Mouse (Mus musculus) mature B cell (primary cell): Measurements from ENCODE around the gene Nup62.

Experiments
- in situ Hi-C: fragments of 300-500 bp; cut with MboI; formaldehyde crosslinking; loops from 2 replicates; pipeline ENCODE4 v1.14.3; 2019

Gene Nup62

GRCm38 (mm10) chr7:44848561-44849415, 32.9 kb downstream of the Nup62 start, which contains the start of the genes Akt1s1 and Tbc1d17:
Gene Akt1s1 (plus strand): TSS chr7:44848991.
Gene Tbc1d17 (minus strand): TSS chr7:44849079.
- in situ Hi-C loops = no loop called here

DNA sequence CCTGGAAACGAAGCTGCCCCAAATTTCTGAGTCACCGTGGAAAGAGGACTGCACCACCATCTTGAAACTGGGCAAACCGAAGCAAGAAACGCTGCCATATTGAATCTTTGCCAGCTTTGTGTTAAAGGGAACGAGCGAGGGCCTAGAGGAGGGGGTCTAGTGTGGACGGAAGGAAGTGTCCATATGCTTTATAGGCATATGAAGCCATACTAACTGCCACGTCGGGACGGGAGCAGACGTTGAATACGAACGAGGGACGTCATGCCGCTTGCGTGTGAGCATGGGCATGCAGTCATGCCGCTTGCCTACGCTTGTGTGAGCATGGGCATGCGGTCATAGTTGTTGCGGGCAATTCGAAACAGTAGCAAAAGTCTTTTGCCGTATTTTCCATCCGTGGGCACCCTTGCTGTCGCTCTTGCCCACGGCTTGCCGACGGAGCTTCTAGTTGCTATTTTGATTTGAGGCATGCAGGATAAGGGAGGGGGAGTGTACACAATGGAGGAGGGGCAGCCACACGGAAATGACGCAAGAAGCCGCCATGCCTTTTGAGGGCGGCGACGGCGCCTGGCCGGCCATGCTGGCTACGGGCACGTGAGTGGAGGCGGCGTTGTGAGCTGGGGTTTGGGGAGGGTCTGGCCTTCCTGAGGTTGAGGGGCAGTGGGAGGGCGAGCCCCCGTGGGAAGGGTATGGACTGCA, 33.7 kb downstream of the Nup62 start:
- in situ Hi-C loops = no loop called here

- in situ Hi-C loops = no loop called here
These were observed 34.3 kb downstream of the Nup62 start for GRCm38 (mm10) chr7:44850146-44850545.

GRCm38 (mm10) chr7:44850789-44851624, 35.1 kb downstream of the Nup62 start:
- in situ Hi-C loops = no loop called here

DNA sequence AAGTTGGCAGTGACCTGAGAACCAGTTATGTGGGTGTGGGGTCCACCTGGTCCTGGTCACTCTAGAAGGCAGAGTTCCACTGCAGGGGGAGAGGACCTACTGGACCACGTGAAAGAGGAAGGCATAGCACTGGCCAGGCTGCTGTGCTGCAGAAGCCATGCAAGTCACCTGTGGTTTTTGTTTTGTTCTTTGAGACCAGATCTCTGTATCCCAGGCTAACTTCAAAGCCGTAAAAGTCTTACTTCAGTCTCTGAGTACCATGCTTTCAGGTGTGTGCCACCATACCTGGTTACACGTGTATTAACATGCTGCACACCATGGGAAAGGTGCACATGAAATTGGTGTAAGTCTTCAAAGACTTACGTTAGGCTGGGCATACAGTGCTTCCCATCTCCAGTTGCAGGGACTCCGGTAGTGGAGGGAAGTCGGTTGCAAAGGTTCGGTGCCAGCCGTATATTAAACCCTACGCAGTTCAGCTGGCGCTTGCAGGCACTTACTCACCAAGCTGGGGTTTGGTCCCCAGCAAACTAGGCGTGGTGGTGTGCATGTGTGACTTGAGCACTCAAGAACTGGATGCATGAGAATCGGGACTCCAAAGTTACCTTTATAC, 35.8 kb downstream of the Nup62 start:
- in situ Hi-C loops = no loop called here

DNA sequence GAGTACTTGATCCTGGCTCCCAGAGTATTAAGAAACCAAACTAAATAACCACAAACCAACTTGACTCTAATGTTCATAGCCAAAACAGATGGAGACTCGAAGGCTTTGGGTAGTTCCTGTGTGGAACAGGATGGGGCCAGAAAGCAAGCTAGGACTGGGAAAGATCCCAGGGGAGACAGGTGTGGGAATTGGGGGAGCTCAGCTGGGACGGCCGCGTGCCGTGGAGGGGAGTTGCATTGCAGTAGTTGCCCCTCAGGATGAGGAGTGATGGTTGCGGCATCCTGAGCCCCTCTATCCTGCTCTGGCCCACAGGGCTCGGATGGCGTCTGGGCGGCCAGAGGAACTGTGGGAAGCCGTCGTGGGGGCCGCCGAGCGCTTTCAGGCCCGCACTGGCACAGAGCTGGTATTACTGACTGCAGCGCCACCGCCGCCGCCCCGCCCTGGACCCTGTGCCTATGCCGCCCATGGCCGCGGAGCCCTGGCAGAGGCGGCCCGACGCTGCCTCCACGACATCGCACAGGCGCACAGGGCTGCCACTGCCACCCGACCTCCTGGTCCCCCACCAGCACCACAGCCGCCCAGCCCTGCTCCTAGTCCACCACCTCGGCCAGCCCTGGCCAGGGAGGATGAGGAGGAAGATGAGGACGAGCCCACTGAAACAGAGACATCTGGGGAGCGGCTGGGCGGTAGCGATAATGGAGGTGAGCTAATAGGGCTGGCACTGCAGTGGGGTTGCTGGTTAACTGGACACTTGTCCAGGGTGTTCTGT, 36.6 kb downstream of the Nup62 start:
- in situ Hi-C loops = no loop called here

DNA sequence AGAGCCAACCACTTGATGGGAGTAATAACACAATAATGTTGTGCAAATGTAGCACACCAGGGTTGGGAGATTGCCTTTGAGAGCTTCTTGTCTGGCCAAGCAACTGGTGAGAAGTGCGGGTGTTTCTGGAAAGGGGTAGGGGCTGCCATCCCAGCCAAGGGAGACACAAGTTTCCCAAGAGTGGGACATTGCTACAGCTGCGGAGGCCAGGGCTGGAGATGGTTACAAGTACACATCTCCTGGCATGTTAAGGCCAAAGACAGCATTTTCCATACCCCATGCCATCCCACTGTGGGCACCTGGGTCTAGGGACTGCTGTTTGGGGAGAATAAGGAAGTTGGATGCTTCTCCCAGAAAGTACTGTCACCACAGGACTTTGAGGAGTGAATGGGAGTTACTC, 37.2 kb downstream of the Nup62 start:
- in situ Hi-C loops = no loop called here

GRCm38 (mm10) chr7:44853596-44854355, 37.9 kb downstream of the Nup62 start:
- in situ Hi-C loops = no loop called here

GRCm38 (mm10) chr7:44854356-44855031, 38.6 kb downstream of the Nup62 start:
- in situ Hi-C loops = no loop called here

GRCm38 (mm10) chr7:44855036-44855435, 39.1 kb downstream of the Nup62 start:
- in situ Hi-C loops = no loop called here

DNA sequence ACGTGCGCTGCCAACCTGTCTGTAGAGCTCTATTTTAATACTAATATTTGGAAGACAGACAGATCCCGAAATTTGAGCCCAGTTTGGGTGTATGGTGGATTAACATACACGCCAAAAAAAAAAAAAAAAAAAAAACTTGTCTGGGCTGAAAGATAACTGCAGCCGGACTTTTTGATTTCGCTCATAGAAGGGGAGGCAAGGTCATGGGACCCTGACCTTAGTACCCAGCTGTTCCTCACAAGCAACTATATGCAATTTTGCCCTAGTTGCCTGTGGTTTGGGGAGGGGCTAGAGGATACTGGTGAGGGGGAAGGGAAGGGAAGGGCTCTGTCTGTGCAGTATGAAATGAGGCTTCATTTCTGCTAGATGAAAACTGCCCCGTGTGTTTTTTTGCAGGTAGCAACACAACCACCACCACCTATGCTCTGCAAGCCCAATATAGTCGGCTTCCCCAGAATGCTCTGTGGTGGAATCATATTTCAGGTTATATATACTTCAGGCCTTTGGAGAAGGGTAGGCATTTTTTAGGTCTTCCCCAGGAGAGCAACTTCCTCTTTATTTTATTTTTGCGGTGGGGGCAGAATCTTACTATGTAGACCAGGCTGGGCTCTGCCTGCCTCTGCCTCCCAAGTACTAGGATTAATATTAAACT, 40.5 kb downstream of the Nup62 start:
- in situ Hi-C loops = no loop called here

GRCm38 (mm10) chr7:44857042-44857552, 41.2 kb downstream of the Nup62 start, which contains the start of gene Pnkp:
Gene Pnkp (plus strand): TSS chr7:44857139.
- in situ Hi-C loops = no loop called here

DNA sequence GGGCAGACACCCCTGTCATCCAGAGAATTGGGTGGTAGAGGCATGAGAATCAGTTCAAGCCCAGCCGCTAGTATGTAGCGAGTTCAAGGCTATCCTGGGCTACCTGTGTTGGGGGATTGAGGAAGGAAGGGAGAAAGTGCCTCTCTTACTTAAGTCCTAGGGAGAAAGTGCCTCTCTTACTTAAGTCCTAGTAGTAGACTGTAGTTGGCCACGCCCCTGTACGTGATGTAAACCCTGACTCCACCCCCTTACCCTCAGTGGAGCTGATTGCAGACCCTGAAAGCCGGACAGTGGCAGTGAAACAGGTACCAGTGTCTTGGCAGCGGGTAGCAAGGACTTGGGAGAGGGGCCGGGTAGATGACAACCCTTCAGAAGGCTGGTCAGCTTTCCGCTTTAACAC, 42.0 kb downstream of the Nup62 start:
- in situ Hi-C loops = no loop called here

- in situ Hi-C loops = no loop called here
These were observed 44.0 kb downstream of the Nup62 start for GRCm38 (mm10) chr7:44859896-44860295.

- in situ Hi-C loops = no loop called here
These were observed 44.9 kb downstream of the Nup62 start for GRCm38 (mm10) chr7:44860576-44861428.

GRCm38 (mm10) chr7:44861429-44861816, 45.5 kb downstream of the Nup62 start:
- in situ Hi-C loops = no loop called here

DNA sequence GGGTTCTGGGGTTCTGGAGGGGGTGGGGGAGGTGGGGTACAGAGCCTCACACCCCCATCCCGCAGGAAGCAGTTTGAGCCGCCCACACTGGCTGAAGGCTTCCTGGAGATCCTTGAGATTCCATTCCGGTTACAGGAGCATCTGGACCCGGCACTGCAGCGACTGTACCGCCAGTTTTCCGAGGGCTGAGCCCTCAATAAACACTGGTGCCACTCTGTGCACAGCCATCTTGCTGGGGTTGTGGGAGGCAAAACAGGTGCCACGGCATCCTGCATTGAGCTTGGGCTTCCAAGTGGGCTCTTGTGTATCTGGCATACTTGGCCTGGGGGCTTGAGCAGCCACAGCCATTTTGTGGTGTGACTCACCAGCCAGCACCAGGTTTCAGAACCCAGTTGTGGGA, 46.5 kb downstream of the Nup62 start:
- in situ Hi-C loops = no loop called here

GRCm38 (mm10) chr7:44863210-44863609, 47.3 kb downstream of the Nup62 start:
- in situ Hi-C loops = no loop called here
